Comparison of ENCODE assay signal across 8 mouse cellular contexts in genomic region chr6:56652121-56652592, GRCm38 (mm10). TPM values are rescaled to one million over a fixed set of nuclear protein-coding genes. Genes with fewer than 3 reads are reported as not detected.
DNase-seq lines count a peak whose midpoint lies in the region; ATAC-seq and TF ChIP-seq lines count a peak whose summit lies in the region.

No protein-coding gene starts in this region.

- TF ChIP-seq POLR2A in cerebellum, adult 2 months (IDR thresholded peaks at IDR 0.05; ENCODE audit: borderline replicate concordance, insufficient read depth, low read length) = no peak

- 1% methylated on average over 36 of the region's 36 CpGs for WGBS in cerebellum, adult 2 months
- 1% methylated on average over 36 of the region's 36 CpGs for WGBS in liver, embryonic 13.5 days (ENCODE audit: insufficient replicate concordance)

- no peak; the same call in 1 of the 2 replicates for TF ChIP-seq CTCF in cerebellum, adult 2 months (IDR thresholded peaks at IDR 0.05; ENCODE audit: borderline replicate concordance, insufficient read depth, low read depth, low read length)

- peak in 1 of 2 experiments; percentile 12 for DNase-seq in cerebellum, adult 2 months
- DNase-seq in cerebellum, adult 11-12 months = no peak
- peak; percentile 14 for DNase-seq in thymus, postnatal 4 days
- DNase-seq in thymus, postnatal 0 days (ENCODE audit: low spot score) = no peak
- DNase-seq in liver, embryonic 13.5 days = no peak
- peak; percentile 15 for DNase-seq in right cerebral cortex, adult 18-20 months
- no peak for DNase-seq in spleen, adult 12 weeks (ENCODE audit: low spot score)

- peaks cover 3% of the 10 kb centered on the region; the same call in 1 of the 2 replicates for H3K27me3 ChIP-seq in cerebellum, adult 2 months (ENCODE audit: control insufficient read depth, insufficient read depth, low read length)
- peaks cover 35% of the 10 kb centered on the region for H3K27me3 ChIP-seq in liver, embryonic 13.5 days

- H3K27ac ChIP-seq in cerebellum, adult 2 months (ENCODE audit: insufficient read depth, low read length) = no peak overlapping the region
- H3K27ac ChIP-seq in liver, embryonic 13.5 days = no peak overlapping the region

- H3K9ac ChIP-seq in liver, embryonic 13.5 days = no peak overlapping the region

- ATAC-seq in hematopoietic stem cell, adult 5-6 weeks (replicated peaks in 1 of 2; ENCODE audit: insufficient read depth in 1 of 2, low FRiP score in 2 of 2, low TSS enrichment in 1 of 2, low read depth in 1 of 2, poor library complexity in 2 of 2, severe bottlenecking in 2 of 2) = peak; percentile 22 to 64
- ATAC-seq in liver, embryonic 13.5 days (ENCODE audit: low read depth) = no peak

- H3K4me3 ChIP-seq in cerebellum, adult 2 months (replicated peaks; ENCODE audit: insufficient read depth, low read depth, low read length) = peak overlapping the region; percentile 43
- peak overlapping the region; percentile 36 for H3K4me3 ChIP-seq in liver, embryonic 13.5 days (replicated peaks)

- H3K9me3 ChIP-seq in liver, embryonic 13.5 days (replicated peaks) = no peaks in the 10 kb centered on the region

- peak overlapping the region; percentile 62 for H3K4me2 ChIP-seq in liver, embryonic 13.5 days

- no peaks in the 10 kb centered on the region for H3K4me1 ChIP-seq in cerebellum, adult 2 months (ENCODE audit: control insufficient read depth, insufficient read depth, low read length)
- no peaks in the 10 kb centered on the region for H3K4me1 ChIP-seq in liver, embryonic 13.5 days (replicated peaks)

- no peaks in the 10 kb centered on the region for H3K36me3 ChIP-seq in liver, embryonic 13.5 days

RNA-seq across cellular contexts. Expression of gene Lsm5, which starts 52.4 kb away (rescaled TPM):
- polyA plus RNA-seq in cerebellum, adult 2 months (2012; rRNA removed) = 25.7 and 28.4 TPM in 2 replicates
- 260 TPM in 2 replicates for polyA plus RNA-seq in thymus, postnatal 0 days (2015; fragmentation: Nextera tagmentation; extraction: Ambion mirVana)
- total RNA-seq in hematopoietic stem cell, adult 5-6 weeks (2017) = 128 and 144 TPM in 2 replicates
- polyA plus RNA-seq in liver, embryonic 13.5 days (2015; fragmentation: Nextera tagmentation; extraction: Ambion mirVana) = 94.5 and 131 TPM in 2 replicates

Comparison
In these comparisons a context has a peak if more than half of its experiments do, and no peak if none do; other contexts are left out.
1. DNase-seq: peak in thymus, postnatal 4 days (single experiment) and right cerebral cortex, adult 18-20 months (single experiment); none in cerebellum, adult 11-12 months (single experiment), thymus, postnatal 0 days (single experiment), liver, embryonic 13.5 days (single experiment) and spleen, adult 12 weeks (single experiment).